Mouse (Mus musculus) cortical plate, adult 2 months (tissue): ENCODE data around the gene Ptp4a2.

Source experiments
- CTCF ChIP-seq: fragments of 200-500 bp; IDR thresholded peaks from 2 replicates; pipeline ENCODE4 v1.5.1; 2011; ENCODE audit warnings: mild to moderate bottlenecking, control low read depth, low read length; ENCODE audit not compliant: insufficient read depth; ENCODE audit errors: extremely low read depth
- POLR2A ChIP-seq: fragments of 200-500 bp; IDR thresholded peaks from 2 replicates; pipeline ENCODE4 v1.6.1; 2011; ENCODE audit warnings: mild to moderate bottlenecking, low read length, control low read depth; ENCODE audit not compliant: insufficient read depth; ENCODE audit errors: extremely low read depth

GRCm38 (mm10) chr4:129846823-129847222 is 35.8 kb downstream of the Ptp4a2 start:
- TF ChIP-seq CTCF (no peak), POLR2A (no peak)
